Mouse (Mus musculus) forebrain, postnatal 0 days (tissue): Measurements from ENCODE around the gene Cux1. TPM values are rescaled to one million over a fixed set of nuclear protein-coding genes. Genes with fewer than 3 reads are reported as not detected.

ENCODE experiments used
- ATAC-seq: fragments of 200-750 bp; cut with Nextera tagmentation; 2 replicates; pipeline ENCODE4 v1.8.0; 2017; ENCODE audit warnings: mild to moderate bottlenecking, moderate library complexity
- DNase-seq: peaks from one replicate; pipeline ENCODE4 v3.0.0-alpha.2; 2015
- H3K27ac ChIP-seq: fragments of 300-500 bp; sonication (generic); 2 replicates; pipeline ENCODE4 v1.5.1; 2014; ENCODE audit warnings: low read depth, mild to moderate bottlenecking, antibody characterized with exemption, low read length, moderate library complexity, mixed read lengths
- H3K27me3 ChIP-seq: fragments of 300-500 bp; sonication (generic); 2 replicates; pipeline ENCODE4 v1.6.1; 2014; ENCODE audit warnings: mild to moderate bottlenecking, low read length, mixed read lengths; ENCODE audit not compliant: insufficient read depth
- H3K36me3 ChIP-seq: fragments of 300-500 bp; sonication (generic); 2 replicates; pipeline ENCODE4 v1.6.1; 2014; ENCODE audit warnings: mild to moderate bottlenecking, moderate library complexity; ENCODE audit not compliant: insufficient read depth
- H3K4me1 ChIP-seq: fragments of 300-500 bp; sonication (generic); 2 replicates; pipeline ENCODE4 v1.6.1; 2014; ENCODE audit warnings: antibody characterized with exemption; ENCODE audit not compliant: insufficient read depth
- H3K4me2 ChIP-seq: fragments of 300-500 bp; sonication (generic); 2 replicates; pipeline ENCODE4 v1.6.1; 2014; ENCODE audit warnings: low read depth, mild to moderate bottlenecking, moderate library complexity
- H3K4me3 ChIP-seq: fragments of 300-500 bp; sonication (generic); 2 replicates; pipeline ENCODE4 v1.5.1; 2014; ENCODE audit warnings: low read depth, low read length, mixed read lengths
- H3K9ac ChIP-seq: fragments of 300-500 bp; sonication (generic); 2 replicates; pipeline ENCODE4 v1.6.1; 2014; ENCODE audit warnings: mild to moderate bottlenecking
- H3K9me3 ChIP-seq: fragments of 300-500 bp; sonication (generic); 2 replicates; pipeline ENCODE4 v1.6.1; 2016; ENCODE audit warnings: low read length
- CTCF ChIP-seq: sonication (generic); IDR thresholded peaks from 2 replicates; pipeline ENCODE4 v1.5.1; 2016; ENCODE audit warnings: antibody characterized with exemption, control low read depth, low read depth
- WGBS: fragments of 180-500 bp; shearing (Covaris S2); extraction: QIAGEN DNeasy Blood & Tissue Kit; methylation state at CpG from one replicate; pipeline ENCODE4 v1.1.7; 2014; 5-methylcytosine and 5-hydroxymethylcytosine counted together
- polyA plus RNA-seq: library from polyadenylated mRNA; unstranded; fragments of >200 nt; fragmentation: Nextera tagmentation; extraction: Ambion mirVana; gene quantifications from 2 replicates; pipeline ENCODE4 v1.2.1, GENCODE M21; 2015
- total RNA-seq: library from RNA; depleted of rRNA; stranded (reverse); fragments of >200 nt; gene quantifications from 2 replicates; pipeline ENCODE4 v1.2.3, GENCODE M21; 2014

Gene Cux1
- total and polyA plus RNA-seq, 2 experiments from 2014 or later, result 86.0 to 141 TPM

GRCm38 (mm10) chr5:136583256-136583655 lies 16.0 kb upstream of the Cux1 start:
- H3K4me1 ChIP-seq, result no peaks in the 10 kb centered on the region
- no peak overlapping the region for H3K4me3 ChIP-seq
- DNase-seq, result no peak
- peaks cover 19% of the 10 kb centered on the region for H3K27me3 ChIP-seq
- WGBS, result 83% methylated on average over 2 of the region's 2 CpGs
- no peak overlapping the region for H3K4me2 ChIP-seq
- 0 out of 2 replicates have a peak, but pooled peaks have one; percentile 16 for TF ChIP-seq CTCF
- no peak overlapping the region for H3K27ac ChIP-seq
- H3K9me3 ChIP-seq, result no peaks in the 10 kb centered on the region; the same call in 1 of the 2 replicates
- ATAC-seq, result no peak
- no peak overlapping the region for H3K9ac ChIP-seq
- H3K36me3 ChIP-seq, result no peaks in the 10 kb centered on the region

- ATAC-seq (no peak), DNase-seq (no peak)
- H3K9ac ChIP-seq, result no peak overlapping the region
- WGBS, result 13% methylated on average over 12 of the region's 12 CpGs
- peaks cover 19% of the 10 kb centered on the region for H3K27me3 ChIP-seq
- H3K9me3 ChIP-seq, result no peaks in the 10 kb centered on the region; the same call in 1 of the 2 replicates
- no peak overlapping the region for H3K4me2 ChIP-seq
- H3K4me1 ChIP-seq, result no peaks in the 10 kb centered on the region
- no peaks in the 10 kb centered on the region for H3K36me3 ChIP-seq
- no peak overlapping the region for H3K4me3 ChIP-seq
- TF ChIP-seq CTCF, result no peak
- no peak overlapping the region for H3K27ac ChIP-seq
These were observed 14.9 kb upstream of the Cux1 start for GRCm38 (mm10) chr5:136582201-136582600.

- no peaks in the 10 kb centered on the region for H3K4me1 ChIP-seq
- no peak overlapping the region for H3K4me3 ChIP-seq
- no peak for DNase-seq
- H3K9ac ChIP-seq, result no peak overlapping the region
- H3K27ac ChIP-seq, result no peak overlapping the region
- H3K9me3 ChIP-seq, result no peaks in the 10 kb centered on the region; the same call in 1 of the 2 replicates
- no peak for ATAC-seq
- H3K36me3 ChIP-seq, result no peaks in the 10 kb centered on the region
- H3K27me3 ChIP-seq, result peaks cover 19% of the 10 kb centered on the region
- 4% methylated on average over 13 of the region's 13 CpGs for WGBS
- no peak overlapping the region for H3K4me2 ChIP-seq
- no peak for TF ChIP-seq CTCF
These were observed 14.3 kb upstream of the Cux1 start for GRCm38 (mm10) chr5:136581625-136582024.

GRCm38 (mm10) chr5:136581166-136581565 lies 13.9 kb upstream of the Cux1 start:
- Histone ChIP-seq H3K27me3 (peaks cover 19% of the 10 kb centered on the region), H3K4me1 (no peaks in the 10 kb centered on the region), H3K27ac (no peak overlapping the region), H3K36me3 (no peaks in the 10 kb centered on the region), H3K4me2 (no peak overlapping the region), H3K9me3 (no peaks in the 10 kb centered on the region; the same call in 1 of the 2 replicates), H3K4me3 (no peak overlapping the region), H3K9ac (no peak overlapping the region)
- peak; percentile 44 for TF ChIP-seq CTCF
- DNase-seq (no peak), ATAC-seq (no peak)
- WGBS, result 22% methylated on average over 9 of the region's 9 CpGs

GRCm38 (mm10) chr5:136578201-136578600 lies 10.9 kb upstream of the Cux1 start:
- Histone ChIP-seq H3K36me3 (no peaks in the 10 kb centered on the region), H3K9me3 (no peaks in the 10 kb centered on the region; the same call in 1 of the 2 replicates), H3K9ac (no peak overlapping the region), H3K27ac (no peak overlapping the region), H3K4me3 (no peak overlapping the region), H3K4me1 (no peaks in the 10 kb centered on the region), H3K4me2 (no peak overlapping the region), H3K27me3 (peaks cover 19% of the 10 kb centered on the region)
- no peak for ATAC-seq
- 47% methylated on average over 10 of the region's 10 CpGs for WGBS
- TF ChIP-seq CTCF, result no peak
- DNase-seq, result no peak

GRCm38 (mm10) chr5:136570171-136570570 lies 2.9 kb upstream of the Cux1 start:
- no peak for TF ChIP-seq CTCF
- H3K4me1 ChIP-seq, result no peaks in the 10 kb centered on the region
- H3K27ac ChIP-seq, result no peak overlapping the region
- no peaks in the 10 kb centered on the region for H3K36me3 ChIP-seq
- H3K9me3 ChIP-seq, result no peaks in the 10 kb centered on the region
- H3K4me3 ChIP-seq, result no peak overlapping the region
- H3K9ac ChIP-seq, result no peak overlapping the region
- ATAC-seq, result no peak
- 62% methylated on average over 7 of the region's 7 CpGs for WGBS
- H3K27me3 ChIP-seq, result peaks cover 15% of the 10 kb centered on the region; the same call in 1 of the 2 replicates
- DNase-seq, result no peak
- no peak overlapping the region for H3K4me2 ChIP-seq

- TF ChIP-seq CTCF, result peak; percentile 65
- WGBS, result under 1% methylated on average over 31 of the region's 36 CpGs
- H3K4me1 ChIP-seq, result no peaks in the 10 kb centered on the region
- ATAC-seq (no peak), DNase-seq (peak; percentile 62)
- no peak overlapping the region for H3K27ac ChIP-seq
- H3K4me3 ChIP-seq, result peak overlapping the region; percentile 80
- no peaks in the 10 kb centered on the region for H3K9me3 ChIP-seq
- peaks cover 15% of the 10 kb centered on the region; the same call in 1 of the 2 replicates for H3K27me3 ChIP-seq
- no peaks in the 10 kb centered on the region for H3K36me3 ChIP-seq
- peak overlapping the region; percentile 93 for H3K4me2 ChIP-seq
- no peak overlapping the region for H3K9ac ChIP-seq
These were observed 1.5 kb upstream of the Cux1 start for GRCm38 (mm10) chr5:136568776-136569175.
